Mouse (Mus musculus) naive thymus-derived CD4-positive, alpha-beta T cell, adult 2 months (primary cell): ENCODE measurements at regions not wholly inside any gene's neighbourhood (a gene's known extent, or its start where the extent isn't known, plus 50 kb on each side); places are given as distances from the start of the nearest gene placed in this dataset.

Source experiments
- DNase-seq: peaks from one replicate; pipeline ENCODE4 v3.0.0-alpha.2; 2011; ENCODE audit warnings: low read depth

DNA sequence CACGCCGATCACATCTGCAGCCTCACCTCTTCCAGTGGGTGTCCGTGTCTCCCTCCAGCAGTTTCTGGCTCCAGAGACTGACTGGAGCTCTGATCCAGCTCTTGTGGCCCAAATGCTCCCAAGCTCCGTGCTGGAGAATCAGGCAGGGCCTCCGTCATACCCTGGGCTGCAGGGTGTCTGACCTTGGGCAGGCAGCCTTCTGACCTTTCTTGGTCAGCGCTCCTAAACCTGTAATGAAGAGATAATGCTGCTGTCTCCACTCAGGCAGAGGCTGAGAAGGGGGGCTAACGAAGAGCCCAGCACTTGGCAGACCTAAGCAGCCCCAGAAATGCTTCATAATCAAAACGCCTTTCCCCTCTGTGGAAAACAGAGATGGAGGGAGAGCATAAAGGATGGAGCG lies 89.9 kb upstream of the Mef2a start:
- no peak for DNase-seq

DNA sequence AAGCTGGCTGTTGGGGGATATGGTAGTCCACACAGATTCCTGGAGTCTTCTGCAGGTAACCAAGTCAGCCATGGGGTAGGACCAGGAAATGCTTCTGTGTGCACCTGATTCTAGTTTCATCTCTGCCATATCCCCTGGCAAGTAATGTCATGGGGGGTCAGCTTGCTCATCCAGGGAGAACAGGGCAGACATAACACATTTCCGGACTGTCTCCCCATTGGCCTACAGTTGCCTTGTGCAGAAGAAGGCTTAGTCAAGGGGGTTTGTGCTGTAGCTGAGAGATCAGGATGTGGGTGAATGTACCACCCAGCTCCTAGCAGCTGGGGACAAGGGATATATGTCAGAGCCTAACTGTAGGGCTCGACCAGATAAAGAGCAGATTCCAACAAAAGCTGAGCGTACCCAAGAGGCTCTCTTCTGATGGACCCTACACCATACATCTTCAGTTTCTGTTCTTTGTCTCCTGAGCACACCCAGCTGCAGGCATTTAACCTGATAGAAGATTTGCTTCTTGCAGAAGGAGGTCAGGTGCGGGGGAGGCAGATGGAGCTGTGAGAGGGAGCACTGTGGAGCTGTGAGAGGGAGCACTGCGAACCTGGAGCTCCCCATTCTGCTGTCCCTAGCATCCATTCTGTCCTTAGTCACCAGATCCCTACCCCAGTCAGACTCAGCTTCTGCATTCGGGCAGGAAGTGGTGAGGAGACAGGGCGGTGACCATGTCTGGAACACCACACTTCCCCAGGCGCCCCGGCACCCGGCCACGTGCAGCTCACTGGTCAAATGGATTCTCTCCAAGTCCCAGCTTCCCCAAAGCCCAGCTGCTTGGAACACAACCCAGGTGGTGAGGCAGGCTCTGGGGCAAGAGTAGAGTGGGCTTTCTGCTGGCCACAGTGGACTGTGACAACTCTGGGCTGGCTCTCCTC lies 88.9 kb upstream of the Mef2a start:
- peak; percentile 37 for DNase-seq

DNA sequence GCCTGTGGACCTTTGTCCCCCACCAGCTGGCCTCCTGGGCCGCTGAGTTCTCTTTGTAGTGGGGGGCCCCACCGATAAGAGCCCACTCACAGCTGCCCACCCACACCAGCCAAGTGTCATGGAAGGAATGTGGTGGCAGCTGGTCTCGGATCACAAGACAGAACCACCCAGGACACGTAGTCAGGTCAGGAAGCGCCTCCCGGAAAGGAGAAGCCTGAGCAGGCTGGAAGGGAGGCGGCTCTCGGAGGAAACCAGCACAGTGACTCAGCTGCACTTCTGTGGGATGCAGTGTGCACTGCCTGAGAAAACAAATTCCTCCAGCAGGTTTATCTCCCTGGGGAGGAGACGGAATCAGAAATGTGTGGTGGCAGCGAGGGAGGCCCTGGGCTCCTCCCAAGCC lies 87.2 kb upstream of the Mef2a start:
- DNase-seq, result no peak

DNA sequence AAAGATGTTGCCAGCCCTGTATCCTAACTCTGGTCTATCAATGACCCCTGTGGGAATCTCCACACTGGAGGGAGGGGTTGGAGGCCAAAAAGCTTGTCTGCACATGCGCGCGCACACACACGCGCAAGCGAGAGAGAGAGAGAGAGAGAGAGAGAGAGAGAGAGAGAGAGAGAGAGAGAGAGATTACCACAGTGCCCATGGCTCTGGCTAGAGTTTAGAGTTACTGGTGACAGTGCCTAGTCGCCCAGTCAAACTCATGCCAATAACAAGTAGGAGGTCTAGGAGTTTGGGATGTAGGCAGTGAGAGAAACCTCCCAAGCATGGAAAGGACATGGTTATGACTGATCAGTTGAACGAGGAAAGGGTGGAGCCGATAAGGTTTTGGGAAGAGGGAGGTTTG lies 86.6 kb upstream of the Mef2a start:
- DNase-seq, result no peak

DNA sequence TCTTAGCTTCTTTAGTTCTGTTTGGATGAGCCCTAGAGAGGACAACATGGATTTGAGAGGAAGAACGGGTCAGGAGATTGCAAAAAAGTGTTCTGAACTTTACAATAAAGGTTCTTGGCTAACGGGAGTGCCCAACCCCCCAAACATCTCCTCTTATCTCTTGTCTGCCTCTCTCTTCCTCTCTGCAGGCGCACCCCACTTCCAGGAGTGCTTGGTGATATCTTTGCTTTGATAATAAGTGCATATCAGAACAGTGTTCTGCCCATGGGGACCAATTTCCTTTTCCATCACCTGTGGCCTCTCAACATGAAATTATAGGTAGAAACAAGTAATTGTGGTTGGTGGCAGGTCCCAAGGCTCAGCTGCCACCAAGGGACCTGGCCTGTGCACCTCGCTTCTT lies 86.0 kb upstream of the Mef2a start:
- no peak for DNase-seq

DNA sequence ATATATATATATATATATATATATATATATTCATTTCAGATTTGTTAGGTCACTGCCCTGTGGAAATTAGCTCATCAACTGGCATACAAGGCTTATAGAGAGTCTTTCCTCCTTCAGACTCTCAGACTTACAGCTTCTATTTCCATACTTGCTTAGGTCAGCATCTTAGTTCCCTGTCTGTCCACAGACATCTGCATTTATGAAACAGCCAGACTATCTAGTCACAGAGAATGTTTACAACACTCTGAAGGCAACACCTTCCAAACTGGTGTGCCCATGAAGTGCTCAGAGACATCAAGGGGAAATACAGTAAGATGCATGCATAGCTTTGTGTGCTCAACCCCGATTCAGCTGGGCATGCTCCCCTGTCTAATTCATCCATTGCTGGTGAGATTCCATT lies 85.2 kb upstream of the Mef2a start:
- DNase-seq, result no peak

DNA sequence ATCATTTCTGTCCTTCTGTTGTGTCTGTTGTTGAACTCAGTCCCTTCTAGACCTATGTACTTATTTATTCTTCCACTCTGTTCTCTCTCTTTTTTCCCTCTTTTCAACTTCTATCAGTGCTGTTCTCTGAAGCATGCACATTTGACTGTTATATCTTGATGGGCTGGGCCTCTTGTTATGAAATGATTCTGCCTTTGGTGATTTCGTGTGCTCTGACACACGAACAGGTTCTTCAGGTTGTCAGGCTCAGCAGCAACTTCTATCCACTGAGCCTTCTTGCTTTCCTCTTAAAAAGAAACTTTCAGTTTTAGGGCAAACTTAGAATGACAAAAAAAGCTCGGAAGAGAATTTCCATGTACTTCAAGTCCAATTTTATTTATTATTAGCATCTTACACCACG lies 83.4 kb upstream of the Mef2a start:
- no peak for DNase-seq

DNA sequence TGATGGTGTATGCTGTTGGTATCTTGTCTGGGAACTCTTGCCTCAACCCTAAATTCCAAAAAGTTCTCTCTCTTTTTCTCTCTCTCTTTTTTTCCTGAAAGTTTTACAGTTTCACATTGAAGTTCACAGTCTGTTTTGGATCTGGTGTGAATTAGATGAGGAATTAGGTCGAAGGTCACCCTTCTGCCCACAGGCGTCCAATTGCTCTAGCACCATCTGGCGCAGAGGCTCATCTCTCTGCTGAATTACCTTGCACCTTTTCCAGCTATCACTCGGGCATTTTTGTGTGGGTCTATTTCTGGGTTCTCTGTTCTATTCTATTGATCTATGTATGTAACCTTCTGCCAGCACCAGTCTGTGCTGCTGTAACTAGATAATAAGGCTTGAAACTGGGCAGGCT lies 81.8 kb upstream of the Mef2a start:
- DNase-seq, result no peak

DNA sequence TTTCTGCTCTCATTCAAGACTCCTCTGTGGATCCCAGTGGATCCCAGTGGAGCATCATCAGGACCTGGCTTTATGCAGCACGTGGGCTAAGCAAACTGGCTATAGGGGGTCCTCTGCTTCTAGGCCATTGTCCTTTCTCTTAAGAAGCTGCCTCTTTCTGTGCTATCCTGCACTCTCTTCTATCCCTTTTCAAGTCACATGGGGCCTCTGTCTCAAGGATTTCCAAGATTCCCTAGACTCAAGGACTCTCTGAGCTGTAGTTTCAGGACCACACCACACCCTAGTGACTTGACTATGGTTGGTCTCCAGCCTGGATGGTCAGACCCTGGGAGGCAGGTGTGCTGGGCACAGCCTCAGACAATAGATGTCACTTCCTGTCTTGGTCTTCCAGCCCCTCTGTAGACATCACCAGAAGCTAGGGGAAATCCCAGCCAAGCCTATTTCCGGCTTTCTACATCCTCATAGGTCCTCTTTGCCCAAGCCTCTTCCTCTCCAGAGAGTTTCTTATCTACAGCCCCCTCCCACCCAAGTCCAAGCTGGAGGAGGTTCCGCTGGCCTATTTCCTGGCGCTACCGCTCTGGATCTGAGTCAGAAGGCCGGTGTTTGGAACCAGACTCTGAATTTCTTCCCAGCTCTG lies 78.6 kb upstream of the Mef2a start:
- peak; percentile 58 for DNase-seq

DNA sequence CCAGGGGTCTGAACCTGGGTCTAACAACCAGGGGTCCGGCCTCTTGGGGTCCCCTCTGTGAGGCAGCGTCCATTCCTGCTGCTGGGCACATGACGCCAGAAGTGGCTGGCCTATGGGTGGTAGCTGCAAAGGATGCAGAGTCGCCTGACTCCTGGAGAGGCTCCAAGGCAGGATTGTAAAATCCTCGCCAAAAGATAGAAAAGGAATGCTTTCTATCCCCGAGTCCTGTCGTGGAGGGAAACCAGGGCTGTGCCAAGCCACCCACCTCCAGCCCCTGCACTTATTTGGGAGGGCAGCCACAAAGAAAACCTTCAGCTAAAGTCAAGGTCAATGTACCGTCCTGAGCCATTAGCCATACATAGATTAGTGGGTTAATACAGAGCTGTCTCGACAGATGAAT lies 73.9 kb upstream of the Mef2a start:
- no peak for DNase-seq

DNA sequence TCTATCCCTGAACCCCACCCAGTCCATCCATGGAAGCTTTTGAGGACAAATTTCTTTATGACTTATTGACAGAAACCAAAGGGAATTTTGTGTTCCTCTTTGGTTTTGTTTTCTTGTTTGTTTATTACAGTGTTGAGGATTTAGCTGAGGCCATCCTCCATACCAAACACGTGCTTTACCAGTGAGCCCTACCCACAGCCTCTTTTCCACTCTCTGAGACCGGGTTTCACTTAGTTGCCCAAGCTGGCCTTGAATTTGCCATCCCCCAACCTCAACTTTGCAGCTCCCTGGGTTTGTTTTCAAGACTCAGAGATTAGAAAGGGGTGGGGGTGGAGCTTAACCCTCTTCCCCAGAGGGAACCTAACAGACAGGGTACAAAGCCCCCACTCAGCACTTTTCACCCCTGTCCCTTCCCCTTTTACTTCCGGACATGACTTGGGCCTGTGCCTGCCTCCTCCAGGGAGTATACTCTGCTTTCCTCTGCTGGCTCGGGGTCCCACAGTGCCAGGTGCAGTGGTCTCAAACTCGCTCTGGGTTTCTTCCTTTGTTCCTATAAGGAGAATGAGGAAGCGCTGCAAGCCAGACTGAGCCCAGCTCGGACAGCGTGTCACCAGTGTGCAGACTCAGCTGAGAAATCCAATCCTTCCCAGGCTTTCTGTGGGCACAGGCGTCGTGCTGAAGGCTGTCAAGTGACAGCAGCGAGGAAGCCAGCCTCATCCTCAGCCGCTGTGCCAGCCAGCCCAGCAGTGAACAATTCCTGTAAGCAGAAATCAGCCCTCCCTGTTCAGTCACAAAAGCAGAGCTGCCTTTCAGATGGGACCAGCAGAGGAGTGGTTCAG lies 72.8 kb upstream of the Mef2a start:
- DNase-seq, result peak; percentile 39

DNA sequence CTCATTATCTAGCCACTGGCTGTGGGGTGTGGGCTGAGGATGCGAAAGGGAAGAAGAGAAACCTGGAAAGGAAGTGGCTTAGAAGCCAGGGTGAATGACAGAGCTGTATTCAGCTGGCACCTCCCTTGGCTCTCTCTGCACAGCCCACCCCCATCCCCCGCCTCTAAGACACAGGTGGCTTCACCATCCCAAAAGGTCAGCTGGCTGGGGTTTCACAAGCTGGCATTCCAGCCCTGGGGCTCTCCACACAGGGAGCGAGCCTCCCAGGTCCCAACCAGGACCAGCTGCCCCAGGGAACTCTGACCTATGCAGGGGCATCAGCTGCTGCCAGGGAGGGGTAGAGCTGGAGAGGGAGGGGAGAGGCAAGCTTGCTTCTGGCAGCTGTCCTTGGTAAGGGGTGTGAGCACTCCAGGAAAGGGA lies 71.9 kb upstream of the Mef2a start:
- peak; percentile 47 for DNase-seq

DNA sequence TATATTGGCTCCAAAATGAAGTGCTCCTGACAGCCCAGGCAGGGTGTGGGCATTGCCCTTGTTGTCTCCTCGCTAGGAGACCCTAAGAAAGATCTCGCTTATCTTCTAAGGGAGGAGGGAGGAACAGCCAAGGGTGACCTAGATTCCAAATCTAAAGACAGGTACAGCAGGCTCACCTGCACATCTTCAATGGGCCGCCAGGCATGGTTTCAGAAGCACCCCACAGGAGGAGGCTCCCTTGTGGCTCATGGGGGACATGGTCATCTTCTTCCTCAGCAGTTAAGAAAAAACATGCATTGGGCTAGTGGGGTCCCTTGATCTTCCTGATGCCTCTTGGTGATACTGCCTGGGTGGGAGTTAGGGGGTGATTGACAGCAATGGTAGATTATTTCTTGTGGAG lies 71.0 kb upstream of the Mef2a start:
- no peak for DNase-seq

DNA sequence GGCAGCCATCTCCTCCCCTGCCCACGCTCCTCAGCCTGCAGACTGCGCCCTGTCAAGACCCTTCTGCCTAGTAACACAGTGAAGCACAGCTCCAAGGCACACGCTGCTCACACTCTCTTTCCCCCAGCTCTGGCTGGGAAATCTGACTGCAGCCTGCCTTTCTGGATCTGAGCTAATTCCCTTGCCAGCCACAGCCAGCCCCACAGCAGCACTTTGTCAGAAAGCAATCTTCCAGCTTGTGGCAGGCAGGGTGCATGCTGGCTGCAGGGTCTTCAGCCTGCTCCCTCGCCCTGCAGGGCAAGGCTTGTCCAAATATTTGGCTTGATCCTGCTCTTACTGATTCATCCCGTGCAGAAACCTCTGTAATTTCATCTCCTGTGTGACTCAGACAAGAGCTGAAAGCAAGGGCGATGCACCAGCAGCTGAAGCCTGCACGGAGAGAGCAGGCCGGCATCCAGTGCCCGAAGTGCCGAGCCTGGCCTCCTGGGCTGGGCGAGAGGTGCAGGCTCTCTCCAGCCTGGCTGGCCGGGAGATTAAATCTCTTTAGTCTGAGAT lies 70.4 kb upstream of the Mef2a start:
- no peak for DNase-seq

DNA sequence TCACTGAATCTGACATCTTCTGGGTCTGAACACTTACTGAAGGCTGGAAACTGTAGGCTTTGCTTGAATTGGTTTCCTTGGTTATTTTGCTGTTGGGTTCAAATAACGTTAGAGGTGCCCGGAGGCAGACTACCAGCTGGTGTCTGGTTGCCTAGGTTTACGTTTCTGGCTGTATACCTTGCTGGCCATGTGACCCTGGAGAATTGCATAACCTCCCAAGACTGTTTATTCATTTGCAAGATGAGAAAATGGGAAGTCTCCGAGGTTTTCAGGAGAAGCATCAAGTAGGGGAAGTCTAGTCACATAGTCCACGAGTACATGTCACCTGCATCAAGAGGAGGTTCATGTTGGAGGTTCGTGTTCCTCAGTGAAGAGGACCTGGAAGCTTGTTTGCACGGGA lies 69.6 kb upstream of the Mef2a start:
- no peak for DNase-seq

DNA sequence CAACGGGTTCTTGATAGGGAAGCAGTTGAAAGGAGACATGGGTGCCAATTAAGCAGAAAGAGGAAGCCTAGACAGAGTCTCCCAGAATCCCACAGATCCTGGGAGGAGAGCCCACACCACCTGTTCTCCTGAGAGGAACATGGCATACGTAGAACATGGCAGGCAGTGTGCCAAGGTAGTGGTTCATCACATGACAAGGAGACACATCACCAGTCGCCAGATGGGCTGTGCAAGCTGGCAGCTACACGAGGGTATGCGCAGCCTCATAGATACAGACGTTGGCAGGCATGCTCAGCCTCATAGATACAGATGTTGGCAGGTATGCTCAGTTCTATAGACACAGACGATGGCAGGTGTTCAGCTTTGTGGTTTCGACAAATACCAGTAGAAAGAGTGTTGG lies 68.1 kb upstream of the Mef2a start:
- DNase-seq, result no peak

DNA sequence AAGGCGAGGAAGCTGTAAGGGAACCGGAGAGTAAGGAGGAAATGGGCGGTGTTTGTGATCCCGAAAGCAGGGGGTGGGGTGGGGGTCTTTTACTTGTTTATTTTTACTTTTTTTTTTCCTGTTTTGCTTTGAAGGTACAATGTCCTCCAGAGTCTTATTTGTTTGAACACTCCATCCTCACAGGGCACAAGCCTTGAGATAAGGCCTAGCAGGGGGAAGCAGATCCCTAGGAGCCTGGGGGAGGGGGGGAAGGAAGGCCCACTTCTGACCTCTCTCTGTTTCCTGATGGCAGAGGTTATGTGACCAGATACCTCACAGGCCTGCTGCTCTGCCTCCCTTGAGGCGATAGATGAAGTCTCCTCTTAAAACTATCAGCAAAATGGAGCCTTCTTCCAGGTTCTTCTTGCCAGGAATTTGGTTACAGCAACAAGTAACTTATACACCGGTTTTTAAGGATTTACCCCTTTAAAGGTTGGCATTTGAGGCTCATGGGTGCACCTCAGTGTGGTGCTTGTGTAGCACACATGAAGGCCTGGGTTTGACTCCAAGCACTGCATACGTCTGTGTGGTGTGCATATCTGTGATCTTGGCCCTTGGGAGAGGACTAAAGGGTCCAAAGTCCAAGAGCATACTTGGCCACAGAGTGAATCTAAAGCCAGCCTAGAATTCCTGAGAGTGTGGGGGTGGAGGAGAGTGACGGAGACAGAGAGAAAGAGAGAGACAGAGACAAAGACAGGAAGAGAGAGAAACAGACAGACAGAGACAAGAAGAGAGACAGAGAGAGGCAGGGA lies 64.8 kb upstream of the Mef2a start:
- DNase-seq, result no peak

DNA sequence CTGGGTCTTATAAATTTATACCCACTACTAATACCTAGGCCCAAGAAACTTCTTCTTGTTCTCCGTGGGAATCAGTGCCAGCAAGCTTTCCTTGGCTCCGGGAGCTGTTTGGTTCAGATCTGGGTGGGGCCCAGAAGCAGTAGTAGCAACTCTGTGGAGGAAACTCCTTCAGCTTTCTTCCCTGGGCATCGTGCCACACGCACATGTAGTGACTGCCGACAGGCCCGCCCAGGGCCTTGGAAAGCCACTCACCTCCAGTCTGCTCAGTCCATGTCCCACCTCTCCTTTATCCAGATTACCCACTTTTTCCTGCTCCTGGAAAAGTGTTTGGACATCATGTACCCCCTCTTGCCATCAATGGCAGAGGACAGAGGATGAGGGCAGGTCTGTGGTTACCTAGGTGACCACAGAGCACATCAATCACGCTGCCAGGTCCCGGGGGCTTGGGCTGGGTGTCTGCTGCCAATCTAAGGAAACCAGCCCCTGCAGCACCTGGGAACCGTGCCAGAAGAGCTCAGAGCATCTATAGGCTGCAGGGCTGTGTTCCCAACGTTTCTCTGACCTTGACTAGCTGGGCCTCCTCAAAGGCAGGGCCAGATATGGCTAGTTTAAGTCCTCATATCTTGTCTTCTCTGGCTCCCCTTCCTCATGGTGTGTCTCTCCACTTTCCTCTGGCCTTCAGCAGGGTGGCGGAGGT lies 63.1 kb upstream of the Mef2a start:
- no peak for DNase-seq

DNA sequence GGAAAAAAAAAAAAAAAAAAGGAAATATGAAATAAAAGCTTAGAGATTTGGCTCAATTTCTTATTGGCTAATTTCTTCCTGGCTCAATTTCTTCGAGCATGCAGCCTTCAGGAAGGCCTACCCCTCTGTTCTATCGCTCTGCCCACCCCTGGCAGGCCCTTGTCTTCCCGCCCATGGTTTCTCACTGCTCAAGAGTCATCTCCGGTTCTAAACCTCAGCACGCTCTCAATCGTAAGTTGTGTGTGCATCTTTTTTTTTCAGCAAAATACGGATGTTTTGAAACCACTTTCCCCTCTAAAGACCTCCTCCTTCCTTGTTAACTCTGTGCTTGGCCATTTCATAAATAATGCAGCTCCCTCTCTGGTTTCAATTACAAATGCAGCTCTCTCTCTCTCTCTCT lies 58.3 kb upstream of the Mef2a start:
- DNase-seq, result peak; percentile 40

DNA sequence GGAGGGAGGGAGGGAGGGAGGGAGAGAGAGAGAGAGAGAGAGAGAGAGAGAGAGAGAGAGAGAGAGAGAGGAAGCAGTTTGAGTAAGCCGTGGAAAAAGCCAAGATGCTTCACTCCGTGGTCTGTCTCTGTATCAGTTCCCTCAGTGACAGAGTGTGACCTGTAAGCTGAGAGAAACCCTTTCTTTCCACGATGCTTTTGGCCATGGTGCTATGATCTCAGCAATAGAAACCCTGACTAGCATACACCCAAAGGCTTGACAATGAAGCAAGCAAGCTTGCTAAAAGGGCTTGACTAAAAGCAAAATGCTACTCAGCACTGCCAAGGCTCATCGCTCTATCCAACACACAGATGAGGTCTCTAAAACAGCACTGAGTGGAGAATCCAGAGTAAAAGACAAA lies 57.4 kb upstream of the Mef2a start:
- no peak for DNase-seq
